Mouse (Mus musculus): ENCODE results near the gene Tpte. TPM values are rescaled to one million over a fixed set of nuclear protein-coding genes. Genes with fewer than 3 reads are reported as not detected.

Gene Tpte
- total RNA-seq (2023), result not detected

DNA sequence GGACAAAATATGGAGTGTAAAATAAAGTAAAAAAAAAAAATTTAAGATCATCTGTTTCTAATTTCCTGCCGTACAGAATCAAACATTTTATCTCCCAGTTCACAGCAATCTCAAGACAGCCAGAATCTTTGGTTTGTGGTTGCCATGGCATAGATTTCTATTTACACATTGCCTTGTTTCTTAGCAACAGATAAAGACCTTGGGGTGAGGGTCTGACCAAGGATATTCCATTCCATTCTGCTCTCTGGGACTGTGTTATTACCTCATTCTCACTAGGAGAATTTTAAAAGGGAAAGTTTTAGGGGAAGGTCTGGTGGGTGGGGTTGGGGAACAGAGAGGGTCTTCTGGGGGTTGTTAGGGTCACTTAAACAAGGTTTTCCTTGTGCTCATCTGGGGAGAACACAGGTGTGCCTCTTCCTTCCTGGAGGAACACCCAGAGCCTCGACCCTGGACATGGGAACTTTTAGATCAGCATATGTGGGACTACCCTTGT lies at the start of gene Tpte:
TSS of gene Tpte (plus strand) at position 443 of the 493 bp plus-strand sequence.

DNA sequence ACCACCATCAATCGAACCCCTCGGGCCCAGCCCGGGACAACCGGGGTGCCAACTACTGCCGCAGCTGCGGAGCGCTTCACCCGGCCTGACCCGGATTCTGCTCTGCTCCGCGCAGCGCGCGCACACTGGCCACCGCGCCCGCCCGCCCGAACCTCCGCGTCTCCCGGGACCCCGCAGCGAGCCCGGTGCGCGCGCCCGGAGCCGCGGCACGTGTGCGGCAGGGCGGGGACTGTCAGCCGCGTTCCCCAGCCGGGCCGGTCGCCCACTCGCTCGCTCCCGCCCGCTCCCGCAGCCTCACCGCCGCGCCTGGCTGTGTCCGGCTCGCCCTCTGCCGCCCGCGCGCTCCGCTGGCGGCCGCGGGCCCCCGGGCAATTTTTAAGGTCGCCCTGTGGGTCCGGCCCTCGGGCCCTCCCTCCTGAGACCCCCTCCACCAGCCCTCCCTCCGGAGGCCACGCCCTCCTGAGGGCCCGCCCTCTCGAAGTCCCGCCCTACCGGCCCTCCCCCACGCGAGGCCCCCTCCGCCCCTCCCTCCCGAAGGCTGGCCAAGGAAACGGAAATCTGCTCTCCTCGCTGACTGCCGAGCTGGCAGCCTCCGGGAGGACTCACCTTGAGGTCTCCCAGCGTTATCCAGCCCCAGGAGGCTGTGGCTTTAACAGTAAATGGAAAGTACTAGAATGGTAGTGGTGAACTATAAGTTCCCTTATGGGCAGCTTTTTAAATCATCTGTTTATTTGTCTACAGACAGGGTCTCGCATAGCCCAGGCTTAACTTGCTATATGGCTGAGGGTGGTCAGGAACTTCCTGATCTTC lies 115.1 kb downstream of the Tpte start, which contains the start of gene Slc25a15:
TSS of gene Slc25a15 (minus strand) at position 456 of the 810 bp plus-strand sequence.

DNA sequence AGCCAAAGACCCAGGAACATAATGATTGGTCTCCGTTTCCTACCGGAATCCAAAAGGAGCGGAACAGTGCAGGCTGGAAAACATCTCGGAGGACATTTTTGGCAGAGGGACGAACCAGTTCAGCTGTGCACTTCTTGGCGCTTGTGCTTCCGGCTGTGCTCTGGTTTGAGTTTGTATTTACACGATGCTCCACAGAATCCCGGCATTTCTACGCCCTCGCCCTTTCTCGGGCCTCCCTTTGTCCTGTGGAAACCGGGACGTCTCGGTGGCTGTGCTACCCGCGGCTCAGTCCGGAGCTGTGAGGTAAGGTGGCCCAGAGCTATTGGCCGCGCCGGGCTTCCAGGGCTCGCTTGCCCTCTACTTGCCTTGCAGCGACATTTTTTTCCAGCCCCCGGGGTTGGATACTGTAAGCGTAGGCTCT lies 128.1 kb downstream of the Tpte start, which contains the start of gene Mrps31:
TSS of gene Mrps31 (plus strand) at position 80 of the 421 bp plus-strand sequence.

Other genes with a start within 250 kb of the Tpte start
- gene Atp7b, start 223.1 kb upstream of the Tpte start, total RNA-seq (2023), result under 1 TPM in 1 of 2 experiments, not detected in 1; 0.53 TPM
- gene Alg11, start 222.7 kb upstream of the Tpte start, total RNA-seq (2023), result 10 to 100 TPM; 22.5 to 24.1 TPM
- not detected for gene Nek5, start 158.4 kb upstream of the Tpte start, total RNA-seq (2023)
- gene Nek3, start 117.0 kb upstream of the Tpte start, total RNA-seq (2023), result 1 to 10 TPM; 5.7 to 8.2 TPM
- gene Ckap2, start 97.6 kb upstream of the Tpte start, total RNA-seq (2023), result 1 to 10 TPM; 5.6 to 6.9 TPM
- gene Vps36, start 90.6 kb upstream of the Tpte start, total RNA-seq (2023), result 10 to 100 TPM; 28.0 to 39.3 TPM
- under 1 TPM; 0.21 to 0.64 TPM for gene Thsd1, start 56.1 kb upstream of the Tpte start, total RNA-seq (2023)
- 1 to 10 TPM; 5.9 to 6.8 TPM for gene Slc25a15, start 115.2 kb downstream of the Tpte start, total RNA-seq (2023)
- gene Mrps31, start 127.9 kb downstream of the Tpte start, total RNA-seq (2023), result 10 to 100 TPM; 13.0 to 16.2 TPM